In the genomic region with DNA sequence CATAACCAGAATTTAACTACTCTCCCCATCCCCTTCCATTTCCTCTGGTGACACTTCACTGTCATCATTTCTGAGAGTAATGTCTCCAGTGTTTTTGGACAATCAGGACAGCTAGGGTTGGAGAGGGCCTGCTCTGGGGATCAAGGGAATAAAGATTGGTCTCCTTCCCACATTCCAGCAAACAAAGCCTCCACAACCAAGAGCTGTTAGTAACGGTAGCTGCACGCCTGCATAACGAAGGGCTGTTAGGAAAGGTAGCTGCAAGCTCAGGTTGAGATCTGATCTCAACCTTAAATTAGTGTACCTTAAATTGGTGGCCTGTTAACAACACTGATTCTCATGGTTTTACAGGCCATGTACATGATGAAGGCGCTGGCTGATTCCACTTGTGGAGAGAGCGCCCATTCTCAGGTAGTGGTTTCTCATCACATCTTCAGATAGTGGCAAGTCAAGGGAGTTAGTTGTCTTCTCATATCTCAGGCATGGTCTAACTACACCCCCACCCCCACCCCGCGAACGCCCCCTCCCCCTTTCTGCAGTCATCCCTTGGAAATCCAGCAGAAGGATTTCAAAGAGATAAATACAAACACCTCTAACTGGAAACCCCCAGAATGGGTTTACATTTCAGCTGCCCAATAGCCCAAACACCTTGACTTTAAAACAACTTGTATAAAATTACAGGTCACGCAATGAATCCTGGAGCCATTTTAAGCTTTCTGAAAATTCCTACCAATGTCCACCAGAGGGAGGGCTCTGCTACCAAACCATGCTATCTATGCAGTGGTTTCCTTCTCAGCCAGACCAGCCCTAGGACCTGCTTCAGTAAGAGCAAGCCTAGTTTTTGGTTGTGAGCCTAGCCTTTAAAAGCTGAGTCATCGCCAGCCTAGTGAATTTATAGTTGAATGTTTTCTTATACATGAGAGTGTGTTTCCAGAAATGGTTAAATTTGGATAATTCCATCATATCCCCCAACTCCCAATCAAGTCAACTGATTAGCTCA, we compare ENCODE assay signal across 8 mouse cellular contexts. TPM values are rescaled to one million over a fixed set of nuclear protein-coding genes. Genes with fewer than 3 reads are reported as not detected.
A peak's percentile ranks its signal among the peaks of the same experiment; 100 is the strongest.
DNase-seq lines count a peak whose midpoint lies in the region; ATAC-seq and TF ChIP-seq lines count a peak whose summit lies in the region.

No protein-coding gene starts in this region.

- H3K4me1 ChIP-seq in limb, embryonic 11.5 days (ENCODE audit: control insufficient read depth, insufficient read depth, low read length): no peaks in the 10 kb centered on the region
- peaks cover 1% of the 10 kb centered on the region for H3K4me1 ChIP-seq in limb, embryonic 10.5 days
- H3K4me1 ChIP-seq in intestine, embryonic 15.5 days (replicated peaks): no peaks in the 10 kb centered on the region
- H3K4me1 ChIP-seq in liver, postnatal 0 days (ENCODE audit: insufficient read depth): no peaks in the 10 kb centered on the region

- peaks cover 3% of the 10 kb centered on the region; the same call in 1 of the 2 replicates for H3K36me3 ChIP-seq in limb, embryonic 11.5 days (ENCODE audit: control insufficient read depth, insufficient read depth, low read length)
- peaks cover 25% of the 10 kb centered on the region for H3K36me3 ChIP-seq in limb, embryonic 10.5 days
- peaks cover 4% of the 10 kb centered on the region; the same call in 1 of the 2 replicates for H3K36me3 ChIP-seq in intestine, embryonic 15.5 days
- H3K36me3 ChIP-seq in liver, postnatal 0 days (replicated peaks; ENCODE audit: insufficient read depth, low read length): peaks cover 13% of the 10 kb centered on the region

- no peak overlapping the region for H3K4me3 ChIP-seq in limb, embryonic 11.5 days (ENCODE audit: low read depth, low read length)
- H3K4me3 ChIP-seq in limb, embryonic 10.5 days: no peak overlapping the region
- H3K4me3 ChIP-seq in intestine, embryonic 15.5 days (replicated peaks): no peak overlapping the region
- no peak overlapping the region for H3K4me3 ChIP-seq in liver, postnatal 0 days (ENCODE audit: low read depth, low read length)

- H3K27ac ChIP-seq in limb, embryonic 11.5 days (replicated peaks; ENCODE audit: low read depth, low read length): no peak overlapping the region
- no peak overlapping the region for H3K27ac ChIP-seq in limb, embryonic 10.5 days
- no peak overlapping the region for H3K27ac ChIP-seq in intestine, embryonic 15.5 days
- no peak overlapping the region for H3K27ac ChIP-seq in liver, postnatal 0 days (ENCODE audit: low read depth)

- WGBS in limb, embryonic 11.5 days: 80% methylated on average over 10 of the region's 10 CpGs
- WGBS in limb, embryonic 10.5 days: 76% methylated on average over 10 of the region's 10 CpGs
- 70% methylated on average over 10 of the region's 10 CpGs for WGBS in intestine, embryonic 15.5 days
- WGBS in liver, postnatal 0 days (ENCODE audit: insufficient replicate concordance): 86% methylated on average over 10 of the region's 10 CpGs

- H3K9me3 ChIP-seq in limb, embryonic 11.5 days (ENCODE audit: control insufficient read depth, low read length): no peaks in the 10 kb centered on the region
- no peaks in the 10 kb centered on the region for H3K9me3 ChIP-seq in limb, embryonic 10.5 days (replicated peaks)
- no peaks in the 10 kb centered on the region for H3K9me3 ChIP-seq in intestine, embryonic 15.5 days
- no peaks in the 10 kb centered on the region for H3K9me3 ChIP-seq in liver, postnatal 0 days (ENCODE audit: low read length)

- H3K27me3 ChIP-seq in limb, embryonic 11.5 days (ENCODE audit: control insufficient read depth, insufficient read depth, low read length): no peaks in the 10 kb centered on the region
- H3K27me3 ChIP-seq in limb, embryonic 10.5 days (ENCODE audit: low read depth, poor library complexity, severe bottlenecking): no peaks in the 10 kb centered on the region
- no peaks in the 10 kb centered on the region for H3K27me3 ChIP-seq in intestine, embryonic 15.5 days (replicated peaks)
- H3K27me3 ChIP-seq in liver, postnatal 0 days (ENCODE audit: insufficient read depth, low read length): no peaks in the 10 kb centered on the region

- TF ChIP-seq CTCF in liver, postnatal 0 days (IDR thresholded peaks at IDR 0.05; ENCODE audit: low read depth): peak; percentile 70

- no peak overlapping the region for H3K4me2 ChIP-seq in limb, embryonic 11.5 days (ENCODE audit: low read depth, severe bottlenecking)
- no peak overlapping the region for H3K4me2 ChIP-seq in intestine, embryonic 15.5 days (replicated peaks)
- no peak overlapping the region for H3K4me2 ChIP-seq in liver, postnatal 0 days (ENCODE audit: low read depth, low read length)

- DNase-seq in limb, embryonic 11.5 days (ENCODE audit: low spot score): peak; percentile 41
- DNase-seq in limb, embryonic 10.5 days (ENCODE audit: low spot score): no peak
- DNase-seq in MN1 (ENCODE audit: low spot score): peak; percentile 46
- peak; percentile 71 for DNase-seq in embryo, embryonic 11 days
- no peak for DNase-seq in liver, postnatal 0 days
- peak; percentile 9 for DNase-seq in right cerebral cortex, postnatal 14 days
- DNase-seq in ovary, postnatal 10 days (ENCODE audit: low spot score): no peak

- no peak overlapping the region for H3K9ac ChIP-seq in limb, embryonic 11.5 days (ENCODE audit: low read length)
- H3K9ac ChIP-seq in intestine, embryonic 15.5 days: no peak overlapping the region
- H3K9ac ChIP-seq in liver, postnatal 0 days (replicated peaks): no peak overlapping the region

- TF ChIP-seq EP300 in liver, postnatal 0 days (IDR thresholded peaks at IDR 0.05; ENCODE audit: low read depth): no peak

- ATAC-seq in limb, embryonic 11.5 days (ENCODE audit: insufficient number of reproducible peaks, low FRiP score, low TSS enrichment, low read depth): no peak
- ATAC-seq in intestine, embryonic 15.5 days: peak; percentile 76
- ATAC-seq in liver, postnatal 0 days: no peak

RNA-seq across cellular contexts. Expression of a gene that starts 21.3 kb away (rescaled TPM):
- polyA plus RNA-seq in limb, embryonic 11.5 days (2014; fragmentation: Nextera tagmentation; extraction: Ambion mirVana): 28.3 and 30.2 TPM in 2 replicates
- polyA plus RNA-seq in limb, embryonic 10.5 days (2016; fragmentation: Nextera tagmentation; extraction: Ambion mirVana): 21.5 and 24.4 TPM in 2 replicates
- 19.2 and 20.0 TPM in 2 replicates for polyA plus RNA-seq in intestine, embryonic 15.5 days (2015; fragmentation: Nextera tagmentation; extraction: Ambion mirVana)
- 6.9 and 7.4 TPM in 2 replicates for polyA plus RNA-seq in liver, postnatal 0 days (2015; fragmentation: Nextera tagmentation; extraction: Ambion mirVana)

RNA-seq across cellular contexts. Expression of a gene that starts 21.9 kb away (rescaled TPM):
- polyA plus RNA-seq in limb, embryonic 11.5 days (2014; fragmentation: Nextera tagmentation; extraction: Ambion mirVana): 73.7 and 75.7 TPM in 2 replicates
- polyA plus RNA-seq in limb, embryonic 10.5 days (2016; fragmentation: Nextera tagmentation; extraction: Ambion mirVana): 62.0 and 66.9 TPM in 2 replicates
- polyA plus RNA-seq in intestine, embryonic 15.5 days (2015; fragmentation: Nextera tagmentation; extraction: Ambion mirVana): 47.3 and 54.6 TPM in 2 replicates
- polyA plus RNA-seq in liver, postnatal 0 days (2015; fragmentation: Nextera tagmentation; extraction: Ambion mirVana): 19.8 and 21.3 TPM in 2 replicates

Comparison
In these comparisons a context has a peak if more than half of its experiments do, and no peak if none do; other contexts are left out.
1. DNase-seq: peak in limb, embryonic 11.5 days (single experiment), MN1 (single experiment), embryo, embryonic 11 days (single experiment) and right cerebral cortex, postnatal 14 days (single experiment); none in limb, embryonic 10.5 days (single experiment), liver, postnatal 0 days (single experiment) and ovary, postnatal 10 days (single experiment).